Mouse (Mus musculus) thymus, postnatal 10 days (tissue): Measurements from ENCODE around the gene Hist1h1c.
"Not testable (repeated sequence)": the region's sequence is repeated elsewhere in the genome, so short reads cannot be mapped to it uniquely, and the experiment has no call there.

ENCODE experiments used
- DNase-seq, 2 experiments: peaks; one replicate each; pipeline ENCODE4 v3.0.0; 2021; ENCODE audit warnings: low spot score in 2 of 2

Gene Hist1h1c

GRCm38 (mm10) chr13:23760240-23760971 is 21.8 kb downstream of the Hist1h1c start:
- DNase-seq, result no peak

GRCm38 (mm10) chr13:23760972-23761864 is 22.6 kb downstream of the Hist1h1c start, which contains the start of gene Hist1h4a:
Hist1h4a (minus strand) TSS chr13:23761230.
- DNase-seq, result peak; percentile 99

- DNase-seq, result peak; percentile 69 to 75
Observed at GRCm38 (mm10) chr13:23761871-23762821, 23.5 kb downstream of the Hist1h1c start, which contains the start of gene Hist1h3a. Hist1h3a (minus strand) TSS chr13:23762386.

GRCm38 (mm10) chr13:23763242-23763585 is 24.6 kb downstream of the Hist1h1c start:
- DNase-seq, result no peak

GRCm38 (mm10) chr13:23763586-23764323 is 25.1 kb downstream of the Hist1h1c start, which contains the start of gene Hist1h1a:
Hist1h1a (plus strand) TSS chr13:23763666.
- DNase-seq, result peak; percentile 89 to 92

GRCm38 (mm10) chr13:23764324-23765171 is 25.9 kb downstream of the Hist1h1c start:
- no peak for DNase-seq

- DNase-seq, result no peak
Observed at GRCm38 (mm10) chr13:23765172-23765513, 26.5 kb downstream of the Hist1h1c start.

GRCm38 (mm10) chr13:23766772-23767171 is 28.2 kb downstream of the Hist1h1c start:
- no peak for DNase-seq

GRCm38 (mm10) chr13:23768834-23769397 is 30.3 kb downstream of the Hist1h1c start:
- no peak for DNase-seq

GRCm38 (mm10) chr13:23769613-23770012 is 31.0 kb downstream of the Hist1h1c start, which contains the start of gene Trim38:
Trim38 (plus strand) TSS chr13:23769913.
- not testable (repeated sequence) for DNase-seq

- DNase-seq, result no peak
Observed at GRCm38 (mm10) chr13:23772561-23773313, 34.1 kb downstream of the Hist1h1c start.

GRCm38 (mm10) chr13:23778339-23778738 is 39.7 kb downstream of the Hist1h1c start:
- DNase-seq, result no peak

- no peak for DNase-seq
Observed at GRCm38 (mm10) chr13:23779025-23779424, 40.4 kb downstream of the Hist1h1c start.
